Comparison of ENCODE assay signal across 12 mouse cellular contexts in genomic region chr13:58189473-58189872, GRCm38 (mm10). TPM values are rescaled to one million over a fixed set of nuclear protein-coding genes. Genes with fewer than 3 reads are reported as not detected.
DNase-seq lines count a peak whose midpoint lies in the region; ATAC-seq and TF ChIP-seq lines count a peak whose summit lies in the region.
"Had no signal": no experiment of that assay in that cellular context is flagged by ENCODE, and none has a peak within 500 bp of the region (broad histone marks: within the 10 kb centered on the region; RNA-seq: fewer than 3 reads in every experiment).

No protein-coding gene starts in this region.

- TF ChIP-seq POLR2A in liver, adult 2 months (IDR thresholded peaks at IDR 0.05; ENCODE audit: extremely low read depth, insufficient read depth, low read length) = no peak

- H3K9me3 ChIP-seq in liver, embryonic 11.5 days (ENCODE audit: control insufficient read depth, low read length) = no peaks in the 10 kb centered on the region
- no peaks in the 10 kb centered on the region for H3K9me3 ChIP-seq in intestine, embryonic 16.5 days (ENCODE audit: control insufficient read depth, low read length)
- H3K9me3 ChIP-seq: heart, embryonic 10.5 days; hindbrain, embryonic 10.5 days; lung, embryonic 15.5 days had no signal

- no peaks in the 10 kb centered on the region for H3K27me3 ChIP-seq in liver, adult 2 months (ENCODE audit: control insufficient read depth, insufficient read depth, low read length)
- H3K27me3 ChIP-seq in liver, embryonic 11.5 days (replicated peaks; ENCODE audit: control insufficient read depth, insufficient read depth, low read length) = no peaks in the 10 kb centered on the region
- no peaks in the 10 kb centered on the region for H3K27me3 ChIP-seq in intestine, embryonic 16.5 days (replicated peaks; ENCODE audit: control insufficient read depth, insufficient read depth, low read length)
- H3K27me3 ChIP-seq: lung, embryonic 15.5 days had no signal

- no peak overlapping the region for H3K4me2 ChIP-seq in liver, embryonic 11.5 days
- H3K4me2 ChIP-seq in intestine, embryonic 16.5 days (ENCODE audit: low read depth, low read length) = no peak overlapping the region
- H3K4me2 ChIP-seq: lung, embryonic 15.5 days had no signal

- no peaks in the 10 kb centered on the region for H3K4me1 ChIP-seq in liver, adult 2 months (ENCODE audit: control insufficient read depth, insufficient read depth, low read length)
- H3K4me1 ChIP-seq in liver, embryonic 11.5 days (replicated peaks; ENCODE audit: control insufficient read depth, insufficient read depth, low read length) = no peaks in the 10 kb centered on the region
- no peaks in the 10 kb centered on the region for H3K4me1 ChIP-seq in intestine, embryonic 16.5 days (ENCODE audit: control insufficient read depth, insufficient read depth, low read length)
- H3K4me1 ChIP-seq: heart, embryonic 10.5 days; hindbrain, embryonic 10.5 days; lung, embryonic 15.5 days had no signal

- no peak for ATAC-seq in liver, embryonic 11.5 days (replicated peaks; ENCODE audit: low FRiP score)
- peak; percentile 73 for ATAC-seq in intestine, embryonic 16.5 days

- 37% methylated on average over 5 of the region's 5 CpGs for WGBS in liver, adult 2 months
- WGBS in liver, embryonic 11.5 days = 81% methylated on average over 5 of the region's 5 CpGs
- WGBS in intestine, embryonic 16.5 days = 73% methylated on average over 5 of the region's 5 CpGs

- H3K79me2 ChIP-seq in liver, adult 2 months (ENCODE audit: control insufficient read depth, insufficient read depth, low read length) = peaks cover 14% of the 10 kb centered on the region; the same call in 1 of the 2 replicates

- H3K9ac ChIP-seq in liver, adult 2 months (ENCODE audit: low read depth, low read length) = no peak overlapping the region
- H3K9ac ChIP-seq in liver, embryonic 11.5 days (ENCODE audit: low read depth, low read length) = no peak overlapping the region
- no peak overlapping the region for H3K9ac ChIP-seq in intestine, embryonic 16.5 days (ENCODE audit: low read depth, low read length)
- H3K9ac ChIP-seq: lung, embryonic 15.5 days had no signal

- peaks cover 52% of the 10 kb centered on the region for H3K36me3 ChIP-seq in liver, adult 2 months (ENCODE audit: control insufficient read depth, insufficient read depth, low read length)
- peaks cover 21% of the 10 kb centered on the region for H3K36me3 ChIP-seq in liver, embryonic 11.5 days (ENCODE audit: control insufficient read depth, insufficient read depth, low read length)
- H3K36me3 ChIP-seq in intestine, embryonic 16.5 days (ENCODE audit: control insufficient read depth, insufficient read depth, low read length) = peaks cover 20% of the 10 kb centered on the region

- no peak overlapping the region for H3K27ac ChIP-seq in liver, adult 2 months (replicated peaks; ENCODE audit: insufficient read depth, low read depth, low read length)
- H3K27ac ChIP-seq in liver, embryonic 11.5 days (ENCODE audit: low read depth, low read length) = no peak overlapping the region
- H3K27ac ChIP-seq in intestine, embryonic 16.5 days (ENCODE audit: low read length) = no peak overlapping the region
- H3K27ac ChIP-seq: heart, embryonic 10.5 days; hindbrain, embryonic 10.5 days; lung, embryonic 15.5 days had no signal

- no peak overlapping the region for H3K4me3 ChIP-seq in liver, adult 2 months (ENCODE audit: insufficient read depth, low read depth, low read length)
- no peak overlapping the region for H3K4me3 ChIP-seq in liver, embryonic 11.5 days (ENCODE audit: low read depth, low read length)
- H3K4me3 ChIP-seq in intestine, embryonic 16.5 days (ENCODE audit: low read length) = no peak overlapping the region
- H3K4me3 ChIP-seq: heart, embryonic 10.5 days; hindbrain, embryonic 10.5 days; lung, embryonic 15.5 days had no signal

- no peak for TF ChIP-seq CTCF in liver, adult 2 months (IDR thresholded peaks at IDR 0.05; ENCODE audit: low read depth, low read length)

- peak; percentile 55 for DNase-seq in liver, adult 2 months (ENCODE audit: extremely low read depth, low read depth, low spot score)
- no peak for DNase-seq in liver, embryonic 11.5 days (ENCODE audit: low spot score)
- peak; percentile 77 for DNase-seq in brain, adult 2 months (ENCODE audit: low read depth, low spot score)
- peak; percentile 48 for DNase-seq in right cerebral cortex, postnatal 25 days
- no peak for DNase-seq in T-cell, adult 2 months (ENCODE audit: low spot score)
- no peak for DNase-seq in urinary bladder, adult 18-20 months (ENCODE audit: low spot score in 2 of 2)
- DNase-seq: cerebellum, adult 11-12 months; kidney, adult 9 months had no signal

RNA-seq across cellular contexts. Expression of gene Ubqln1, which starts 26.0 kb away (rescaled TPM):
- total RNA-seq in liver, adult 2 months (2014; rRNA removed) = 77.4 and 87.1 TPM in 2 replicates
- 119 and 146 TPM in 2 replicates for polyA plus RNA-seq in liver, adult 2 months (2012; rRNA removed)
- 95.5 and 103 TPM in 2 replicates for polyA plus RNA-seq in liver, embryonic 11.5 days (2014; fragmentation: Nextera tagmentation; extraction: Ambion mirVana)
- polyA plus RNA-seq in intestine, embryonic 16.5 days (2015; fragmentation: Nextera tagmentation; extraction: Ambion mirVana) = 80.2 and 83.9 TPM in 2 replicates

RNA-seq across cellular contexts. Expression of gene Idnk, which starts 32.0 kb away (rescaled TPM):
- 34.0 and 34.5 TPM in 2 replicates for total RNA-seq in liver, adult 2 months (2014; rRNA removed)
- polyA plus RNA-seq in liver, adult 2 months (2012; rRNA removed) = 26.9 and 27.3 TPM in 2 replicates
- polyA plus RNA-seq in liver, embryonic 11.5 days (2014; fragmentation: Nextera tagmentation; extraction: Ambion mirVana) = 37.9 and 38.0 TPM in 2 replicates
- 53.8 and 54.1 TPM in 2 replicates for polyA plus RNA-seq in intestine, embryonic 16.5 days (2015; fragmentation: Nextera tagmentation; extraction: Ambion mirVana)

Comparison
In these comparisons a context has a peak if more than half of its experiments do, and no peak if none do; other contexts are left out.
1. DNase-seq: peak in liver, adult 2 months (single experiment), brain, adult 2 months (single experiment) and right cerebral cortex, postnatal 25 days (single experiment); none in liver, embryonic 11.5 days (single experiment), T-cell, adult 2 months (single experiment) and urinary bladder, adult 18-20 months (0 of 2).